Comparison of ENCODE assay signal across 23 mouse cellular contexts in the genomic region with DNA sequence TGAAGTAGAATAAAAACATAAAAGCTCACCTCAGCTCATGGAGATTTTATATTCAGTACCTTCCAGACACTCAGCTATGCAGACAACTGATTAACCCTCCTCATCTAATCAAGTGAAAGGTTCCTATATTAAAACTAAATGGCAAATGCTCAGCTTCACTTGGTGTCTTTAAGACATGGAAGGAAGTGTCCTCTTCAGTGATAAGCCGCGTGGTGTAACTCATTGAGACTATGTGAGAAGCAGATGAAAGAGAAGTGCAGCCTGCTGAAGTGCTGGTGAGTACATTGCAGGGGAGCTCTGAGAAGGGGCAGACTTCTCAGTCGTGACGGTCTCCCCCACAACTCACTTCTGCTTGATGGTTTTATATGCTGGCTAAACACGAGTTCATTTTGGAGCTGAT.
A peak's percentile ranks its signal among the peaks of the same experiment; 100 is the strongest.
DNase-seq lines count a peak whose midpoint lies in the region; ATAC-seq and TF ChIP-seq lines count a peak whose summit lies in the region.
"Had no signal": no experiment of that assay in that cellular context is flagged by ENCODE, and none has a peak within 500 bp of the region (broad histone marks: within the 10 kb centered on the region; RNA-seq: fewer than 3 reads in every experiment).

No protein-coding gene starts in this region.

- TF ChIP-seq RAD21 in MEL (IDR thresholded peaks at IDR 0.05; ENCODE audit: low read depth, low read length), result peak; percentile 14; the same call in 1 of the 2 replicates

- peaks cover 53% of the 10 kb centered on the region for H3K4me1 ChIP-seq in kidney, embryonic 15.5 days
- H3K4me1 ChIP-seq in MEL (ENCODE audit: control insufficient read depth in 1 of 2, insufficient read depth in 2 of 2, low read length in 2 of 2), result peaks cover 4 to 22% of the 10 kb centered on the region in 2 experiments
- peaks cover 45 to 57% of the 10 kb centered on the region in 2 experiments for H3K4me1 ChIP-seq in liver, embryonic 14.5 days (replicated peaks; ENCODE audit: control insufficient read depth in 2 of 2, insufficient read depth in 2 of 2, low read length in 1 of 2)

- TF ChIP-seq EP300 in MEL (IDR thresholded peaks at IDR 0.05; ENCODE audit: low read depth in 1 of 2, low read length in 2 of 2), result peak; percentile 32 to 56; a peak in 2 of 4 replicates
- TF ChIP-seq EP300 in liver, embryonic 14.5 days (IDR thresholded peaks at IDR 0.05; ENCODE audit: low read depth), result no peak

- no peak overlapping the region for H3K4me3 ChIP-seq in kidney, embryonic 15.5 days (replicated peaks)
- no peak overlapping the region; a peak in 1 of 4 replicates for H3K4me3 ChIP-seq in MEL (ENCODE audit: control insufficient read depth in 1 of 2, insufficient read depth in 1 of 2, low read depth in 2 of 2, low read length in 2 of 2)
- no peak overlapping the region for H3K4me3 ChIP-seq in liver, embryonic 14.5 days (ENCODE audit: insufficient read depth in 1 of 2, low read depth in 2 of 2, low read length in 2 of 2)
- H3K4me3 ChIP-seq: embryonic facial prominence, embryonic 15.5 days; heart, embryonic 13.5 days; hindbrain, embryonic 13.5 days; limb, embryonic 13.5 days; neural tube, embryonic 13.5 days; stomach, embryonic 15.5 days had no signal

- DNase-seq in kidney, postnatal 25 days, result no peak
- DNase-seq in MEL (ENCODE audit: low read depth, low spot score), result peak; percentile 84
- peak; percentile 27 for DNase-seq in c-Kit-positive CD71-positive TER-119-positive erythroid progenitor cells, embryonic 14.5 days (ENCODE audit: low spot score)
- no peak for DNase-seq in liver, embryonic 14.5 days (ENCODE audit: low read depth in 3 of 3, low spot score in 3 of 3)
- no peak for DNase-seq in neural tube, embryonic 10.5 days (ENCODE audit: extremely low spot score, low spot score)
- no peak for DNase-seq in left cerebral cortex, adult 9 months (ENCODE audit: low spot score in 2 of 2)
- DNase-seq: adrenal gland, postnatal 10 days; cerebellum, adult 8-10 months; cerebellum, postnatal 36 days; gastrocnemius, postnatal 10 days; kidney, adult 18-20 months; lung, embryonic 14.5 days; midbrain, embryonic 14.5 days; right cerebral cortex, postnatal 4 days; thymus, postnatal 4 days had no signal

- no peaks in the 10 kb centered on the region for H3K27me3 ChIP-seq in kidney, embryonic 15.5 days
- peaks cover 0 to 2% of the 10 kb centered on the region in 2 experiments; a peak in 1 of 4 replicates for H3K27me3 ChIP-seq in MEL (ENCODE audit: control insufficient read depth in 1 of 2, insufficient read depth in 2 of 2, low read length in 2 of 2)
- no peaks in the 10 kb centered on the region for H3K27me3 ChIP-seq in liver, embryonic 14.5 days (ENCODE audit: control insufficient read depth, insufficient read depth, low read length)
- H3K27me3 ChIP-seq: embryonic facial prominence, embryonic 15.5 days; hindbrain, embryonic 13.5 days; limb, embryonic 13.5 days; neural tube, embryonic 13.5 days; stomach, embryonic 15.5 days had no signal

- H3K36me3 ChIP-seq in kidney, embryonic 15.5 days, result no peaks in the 10 kb centered on the region
- H3K36me3 ChIP-seq in MEL (ENCODE audit: control insufficient read depth in 1 of 2, insufficient read depth in 2 of 2, low read length in 2 of 2), result peaks cover 0 to 18% of the 10 kb centered on the region in 2 experiments; a peak in 2 of 4 replicates
- H3K36me3 ChIP-seq in liver, embryonic 14.5 days (replicated peaks; ENCODE audit: control insufficient read depth, insufficient read depth, low read depth), result no peaks in the 10 kb centered on the region
- H3K36me3 ChIP-seq: embryonic facial prominence, embryonic 15.5 days; heart, embryonic 13.5 days; hindbrain, embryonic 13.5 days; limb, embryonic 13.5 days; neural tube, embryonic 13.5 days; stomach, embryonic 15.5 days had no signal

- 23% methylated on average over 5 of the region's 5 CpGs for WGBS in kidney, embryonic 15.5 days
- 11% methylated on average over 5 of the region's 5 CpGs for WGBS in liver, embryonic 14.5 days (ENCODE audit: insufficient replicate concordance)

- H3K79me2 ChIP-seq in MEL (ENCODE audit: control insufficient read depth, insufficient read depth, low read length, poor library complexity), result no peaks in the 10 kb centered on the region

- no peak for ATAC-seq in kidney, embryonic 15.5 days (replicated peaks; ENCODE audit: low FRiP score)
- ATAC-seq in liver, embryonic 14.5 days (ENCODE audit: insufficient read depth), result no peak
- ATAC-seq: forebrain, embryonic 16.5 days had no signal

- TF ChIP-seq CTCF in MEL (IDR thresholded peaks at IDR 0.05 in 2 of 3, conservative IDR thresholded peaks at IDR 0.05 in 1 of 3; ENCODE audit: control insufficient read depth in 1 of 3, insufficient read depth in 1 of 3, low read depth in 2 of 3, low read length in 3 of 3, poor library complexity in 1 of 3, severe bottlenecking in 1 of 3), result no peak
- TF ChIP-seq CTCF in liver, embryonic 14.5 days (IDR thresholded peaks at IDR 0.05; ENCODE audit: low read depth), result no peak

- no peaks in the 10 kb centered on the region for H3K9me3 ChIP-seq in kidney, embryonic 15.5 days (replicated peaks)
- no peaks in the 10 kb centered on the region for H3K9me3 ChIP-seq in MEL (replicated peaks; ENCODE audit: insufficient read depth, low read length)
- no peaks in the 10 kb centered on the region for H3K9me3 ChIP-seq in liver, embryonic 14.5 days (ENCODE audit: control insufficient read depth, low read length)
- H3K9me3 ChIP-seq: embryonic facial prominence, embryonic 15.5 days; heart, embryonic 13.5 days; hindbrain, embryonic 13.5 days; limb, embryonic 13.5 days; neural tube, embryonic 13.5 days; stomach, embryonic 15.5 days had no signal

- no peak for TF ChIP-seq POLR2A in MEL (IDR thresholded peaks at IDR 0.05; ENCODE audit: control insufficient read depth in 1 of 2, insufficient read depth in 1 of 2, low read depth in 1 of 2, low read length in 2 of 2, poor library complexity in 1 of 2)

- 0 out of 2 replicates have a peak overlapping the region, but pooled peaks have one; percentile 37 for H3K27ac ChIP-seq in kidney, embryonic 15.5 days
- H3K27ac ChIP-seq in MEL (ENCODE audit: control insufficient read depth, low read depth, low read length), result no peak overlapping the region
- peak overlapping the region; percentile 99 for H3K27ac ChIP-seq in liver, embryonic 14.5 days
- H3K27ac ChIP-seq: embryonic facial prominence, embryonic 15.5 days; hindbrain, embryonic 13.5 days; limb, embryonic 13.5 days; neural tube, embryonic 13.5 days had no signal

- no peak overlapping the region for H3K9ac ChIP-seq in kidney, embryonic 15.5 days
- no peak overlapping the region for H3K9ac ChIP-seq in MEL (ENCODE audit: control insufficient read depth, low read depth, low read length, poor library complexity, severe bottlenecking)
- H3K9ac ChIP-seq in liver, embryonic 14.5 days (replicated peaks), result peak overlapping the region; percentile 74
- H3K9ac ChIP-seq: embryonic facial prominence, embryonic 15.5 days; heart, embryonic 13.5 days; hindbrain, embryonic 13.5 days; limb, embryonic 13.5 days; lung, embryonic 14.5 days; neural tube, embryonic 13.5 days; stomach, embryonic 15.5 days had no signal

- H3K4me2 ChIP-seq in kidney, embryonic 15.5 days, result no peak overlapping the region
- peak overlapping the region; percentile 66 for H3K4me2 ChIP-seq in liver, embryonic 14.5 days (ENCODE audit: low read depth)
- H3K4me2 ChIP-seq: embryonic facial prominence, embryonic 15.5 days; hindbrain, embryonic 13.5 days; limb, embryonic 13.5 days; lung, embryonic 14.5 days; neural tube, embryonic 13.5 days; stomach, embryonic 15.5 days had no signal

TF ChIP-seq in MEL, 35 proteins besides CTCF, POLR2A, EP300 and RAD21:
- TF ChIP-seq MXI1 (IDR thresholded peaks at IDR 0.05; ENCODE audit: low read depth, low read length) (peak; percentile 50; the same call in 1 of the 2 replicates), MEF2A (IDR thresholded peaks at IDR 0.05; ENCODE audit: extremely low read depth, insufficient replicate concordance, low read depth, low read length, poor library complexity, severe bottlenecking) (no peak), RCOR1 (IDR thresholded peaks at IDR 0.05; ENCODE audit: low read depth, low read length) (no peak), SMC3 (IDR thresholded peaks at IDR 0.05; ENCODE audit: low read depth, low read length) (peak; percentile 38), GATA1 (IDR thresholded peaks at IDR 0.05; ENCODE audit: low read depth, low read length) (peak; percentile 55; the same call in 1 of the 2 replicates), MYC (IDR thresholded peaks at IDR 0.05; ENCODE audit: low read depth, low read length) (peak; percentile 84), TBP (IDR thresholded peaks at IDR 0.05; ENCODE audit: low read depth, low read length) (peak; percentile 50; the same call in 1 of the 2 replicates), MAFK (IDR thresholded peaks at IDR 0.05; ENCODE audit: borderline replicate concordance, low read depth, low read length) (no peak), SIN3A (IDR thresholded peaks at IDR 0.05; ENCODE audit: low read length) (no peak; the same call in 1 of the 2 replicates), MAX (IDR thresholded peaks at IDR 0.05; ENCODE audit: low read length) (peak; percentile 57; the same call in 1 of the 2 replicates)

Comparison
In these comparisons a context has a peak if more than half of its experiments do, and no peak if none do; other contexts are left out.
1. DNase-seq: peak in MEL (single experiment) and c-Kit-positive CD71-positive TER-119-positive erythroid progenitor cells, embryonic 14.5 days (single experiment); none in kidney, postnatal 25 days (0 of 2), liver, embryonic 14.5 days (0 of 3), neural tube, embryonic 10.5 days (single experiment) and left cerebral cortex, adult 9 months (0 of 2).